Mouse (Mus musculus) C2C12 (cell line): ENCODE data around the gene Raph1.

Experiments
- CEBPB ChIP-seq: IDR thresholded peaks from one replicate; pipeline ENCODE4 v1.6.1; 2011; ENCODE audit warnings: low read depth, mild to moderate bottlenecking, control low read depth, moderate library complexity
- CTCF ChIP-seq: IDR thresholded peaks from one replicate; pipeline ENCODE4 v1.5.1; 2011; ENCODE audit not compliant: control insufficient read depth, insufficient read depth, insufficient read length
- MAX ChIP-seq: IDR thresholded peaks from one replicate; pipeline ENCODE4 v1.6.1; 2011; ENCODE audit warnings: mild to moderate bottlenecking, control low read depth
- USF1 ChIP-seq: IDR thresholded peaks from one replicate; pipeline ENCODE4 v1.6.1; 2011; ENCODE audit warnings: low read depth, mild to moderate bottlenecking, control low read depth, moderate library complexity

DNA sequence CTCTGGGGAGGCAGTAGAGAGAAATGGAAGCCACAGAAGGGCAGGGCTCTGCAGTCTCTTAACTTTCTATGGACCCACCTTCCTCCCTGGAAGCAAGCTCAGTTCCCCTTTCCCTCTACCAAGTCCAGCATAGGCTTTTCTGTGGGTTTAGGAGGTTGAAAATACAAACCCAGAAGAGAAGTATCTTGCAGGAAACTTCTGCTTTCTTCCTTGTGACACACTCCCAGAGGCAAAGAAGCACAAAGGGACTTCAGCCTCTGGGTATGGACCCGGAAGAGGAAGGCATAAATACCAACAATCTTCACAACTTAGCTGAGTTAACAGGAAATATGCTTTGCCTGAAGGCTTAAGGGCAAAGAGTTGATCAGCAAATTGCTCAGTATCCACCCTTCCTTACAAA lies 13.0 kb upstream of the Raph1 start:
- TF ChIP-seq CTCF (no peak), CEBPB (no peak), MAX (no peak), USF1 (no peak)
